Mouse (Mus musculus) midbrain, embryonic 10.5 days (tissue): ENCODE results near the gene H2-DMa. TPM values are rescaled to one million over a fixed set of nuclear protein-coding genes. Genes with fewer than 3 reads are reported as not detected.

Experiments
- DNase-seq: peaks from one replicate; pipeline ENCODE4 v3.0.0-alpha.2; 2017; ENCODE audit warnings: low spot score
- H3K27ac ChIP-seq: fragments of 300-500 bp; sonication (generic); replicated peaks from 2 replicates; pipeline ENCODE4 v1.5.1; 2016; ENCODE audit warnings: mild to moderate bottlenecking
- H3K27me3 ChIP-seq: fragments of 300-500 bp; sonication (generic); 2 replicates; pipeline ENCODE4 v1.6.1; 2016; ENCODE audit warnings: low read depth, mild to moderate bottlenecking; ENCODE audit not compliant: poor library complexity, severe bottlenecking
- H3K36me3 ChIP-seq: fragments of 300-500 bp; sonication (generic); 2 replicates; pipeline ENCODE4 v1.6.1; 2016; ENCODE audit warnings: mild to moderate bottlenecking, moderate library complexity
- H3K4me1 ChIP-seq: fragments of 300-500 bp; sonication (generic); 2 replicates; pipeline ENCODE4 v1.6.1; 2016
- H3K4me3 ChIP-seq: fragments of 300-500 bp; sonication (generic); 2 replicates; pipeline ENCODE4 v1.5.1; 2016; ENCODE audit warnings: mild to moderate bottlenecking, moderate library complexity
- H3K9me3 ChIP-seq: fragments of 300-500 bp; sonication (generic); replicated peaks from 2 replicates; pipeline ENCODE4 v1.6.1; 2016; ENCODE audit warnings: mild to moderate bottlenecking
- WGBS: fragments of 180-500 bp; shearing (Covaris S2); methylation state at CpG from one replicate; pipeline ENCODE4 v1.1.7; 2016; 5-methylcytosine and 5-hydroxymethylcytosine counted together
- polyA plus RNA-seq: library from polyadenylated mRNA; unstranded; fragments of >200 nt; fragmentation: Nextera tagmentation; extraction: Ambion mirVana; gene quantifications from 2 replicates; pipeline ENCODE4 v1.2.1, GENCODE M21; 2016

Gene H2-DMa
- polyA plus RNA-seq, 1 experiment from 2014 or later = 6.4 TPM

DNA sequence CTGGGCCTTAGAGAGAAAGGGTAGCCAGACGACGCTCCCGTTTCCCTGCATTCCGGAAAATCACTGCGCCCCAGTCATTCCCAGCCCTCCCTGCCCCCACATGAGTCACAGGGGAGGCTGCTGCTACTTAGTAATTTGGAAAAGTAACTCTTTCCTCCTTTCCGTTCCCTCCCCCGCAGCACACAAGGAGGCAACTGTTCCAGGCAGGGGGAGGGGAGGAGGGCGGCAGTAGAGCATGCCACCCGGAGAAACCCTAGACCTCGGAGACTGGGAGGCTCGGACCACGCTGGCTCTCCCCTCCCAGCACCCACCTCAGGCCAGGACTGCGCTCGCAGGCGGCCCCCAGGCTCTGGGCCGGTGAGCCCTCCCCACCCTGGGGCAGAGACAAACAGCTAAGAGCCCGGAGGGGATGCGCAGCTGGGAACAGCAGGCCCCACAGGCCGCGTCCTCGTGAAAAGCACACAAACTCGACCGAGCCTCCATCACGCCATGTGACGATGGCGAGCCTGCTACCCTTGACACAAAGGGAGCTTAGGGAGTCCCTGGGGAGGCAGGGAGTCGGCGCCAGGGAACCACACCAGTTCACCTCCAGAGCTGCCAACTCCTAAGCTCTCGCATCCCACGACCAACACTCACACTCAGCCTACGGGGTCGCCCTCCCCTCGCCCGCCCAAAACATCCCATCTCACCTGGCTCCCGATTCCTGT, 2.0 kb downstream of the H2-DMa start:
- Histone ChIP-seq H3K4me1 (peaks cover 36% of the 10 kb centered on the region), H3K27ac (peak overlapping the region; percentile 99), H3K27me3 (no peaks in the 10 kb centered on the region), H3K9me3 (no peaks in the 10 kb centered on the region), H3K36me3 (peaks cover 37% of the 10 kb centered on the region), H3K4me3 (peak overlapping the region; percentile 99)
- under 1% methylated on average over 34 of the region's 35 CpGs for WGBS
- DNase-seq = peak; percentile 87

DNA sequence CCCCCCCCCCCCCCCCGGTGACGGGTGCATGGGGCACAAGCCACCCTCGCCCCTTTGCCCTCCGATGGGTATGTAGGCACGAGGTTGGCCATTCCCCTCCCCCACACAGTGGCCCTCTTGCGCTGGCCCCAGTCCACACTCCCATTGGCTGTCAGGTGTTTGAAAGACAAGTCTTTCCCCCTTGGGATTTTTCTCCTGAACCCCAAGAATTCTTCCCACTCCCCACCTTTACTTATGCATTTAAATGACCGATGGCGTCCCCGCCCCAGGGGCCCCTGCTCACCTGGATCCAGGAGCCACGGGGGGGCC, 2.5 kb downstream of the H2-DMa start:
- H3K27ac ChIP-seq = peak overlapping the region; percentile 99
- WGBS = 0% methylated on average over 10 of the region's 10 CpGs
- no peaks in the 10 kb centered on the region for H3K27me3 ChIP-seq
- peaks cover 32% of the 10 kb centered on the region for H3K4me1 ChIP-seq
- H3K9me3 ChIP-seq = no peaks in the 10 kb centered on the region
- H3K4me3 ChIP-seq = peak overlapping the region; percentile 99
- no peak for DNase-seq
- H3K36me3 ChIP-seq = peaks cover 33% of the 10 kb centered on the region

DNA sequence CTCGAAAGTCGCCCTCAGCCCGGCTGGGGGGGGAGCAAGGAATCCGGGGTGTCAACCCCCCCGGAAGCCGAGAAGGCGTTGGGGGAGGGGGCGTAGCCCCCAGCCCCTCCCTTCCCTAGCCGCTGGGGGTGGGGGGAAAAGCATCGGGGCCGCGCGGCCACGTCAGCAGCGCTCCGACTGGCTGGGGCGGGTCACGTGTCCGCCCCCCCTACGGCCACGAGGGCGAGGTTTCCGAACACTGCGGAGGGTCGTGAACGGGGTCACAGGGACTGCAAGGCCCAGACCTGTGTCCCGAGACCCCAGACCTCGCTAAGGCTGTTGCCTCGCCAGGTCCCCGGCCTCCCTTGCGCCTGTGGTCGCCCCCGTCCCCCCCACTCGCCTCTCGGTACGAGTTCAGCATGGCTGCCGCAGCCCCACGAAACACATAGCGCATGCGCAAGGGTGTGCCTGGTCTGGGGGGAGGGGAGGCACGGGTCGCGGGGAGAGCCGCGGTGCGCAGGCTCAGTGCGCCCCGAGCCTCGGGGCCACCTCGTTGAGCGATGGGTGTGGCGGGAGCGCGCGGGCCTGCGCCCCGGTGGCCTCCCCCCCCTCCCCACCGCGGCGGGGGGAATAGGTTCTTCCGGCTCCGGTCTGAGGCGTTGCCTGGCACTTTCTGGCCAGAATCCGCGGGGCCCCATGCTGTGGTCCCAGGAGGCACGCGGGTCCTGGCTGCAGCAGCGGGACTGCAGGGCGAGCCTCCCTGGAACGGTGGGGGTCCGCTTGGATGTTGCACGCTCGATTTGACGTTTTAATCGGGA, 3.0 kb downstream of the H2-DMa start, which contains the start of gene Brd2:
TSS of gene Brd2 (minus strand) at position 447 of the 797 bp plus-strand sequence.
- WGBS = under 1% methylated on average over 70 of the region's 75 CpGs
- H3K27ac ChIP-seq = peak within 1 kb of the TSS; percentile 99
- H3K4me3 ChIP-seq = peak within 1 kb of the TSS; percentile 99
- peak; percentile 98 for DNase-seq
- peaks cover 32% of the 10 kb centered on the region for H3K4me1 ChIP-seq
- H3K36me3 ChIP-seq = peaks cover 27% of the 10 kb centered on the region
- 0 out of 2 replicates have a peak, but pooled peaks cover 4% of the 10 kb centered on the region for H3K27me3 ChIP-seq
- no peaks in the 10 kb centered on the region for H3K9me3 ChIP-seq

DNA sequence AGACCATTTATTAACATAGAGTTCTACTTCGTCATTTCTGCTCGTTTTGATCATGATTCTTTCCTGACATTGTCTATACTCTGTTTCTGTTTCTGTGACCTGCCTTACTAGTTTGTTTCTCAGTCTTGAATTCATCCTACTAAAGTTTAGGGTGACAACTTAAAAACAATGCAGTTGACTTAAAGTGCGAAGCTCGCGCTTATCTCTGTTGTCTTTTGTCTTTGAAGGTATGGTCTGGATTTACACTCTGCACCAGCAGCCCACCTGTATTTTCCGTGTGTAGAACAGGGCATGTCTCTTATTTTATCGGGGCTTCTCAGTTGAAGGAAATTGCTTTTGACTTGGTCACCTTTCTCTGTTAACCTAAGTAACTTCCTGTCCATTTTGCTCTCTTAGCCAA, 3.8 kb downstream of the H2-DMa start:
- Histone ChIP-seq H3K9me3 (no peaks in the 10 kb centered on the region), H3K27me3 (peaks cover 10% of the 10 kb centered on the region; the same call in 1 of the 2 replicates), H3K4me1 (peaks cover 35% of the 10 kb centered on the region), H3K36me3 (peaks cover 20% of the 10 kb centered on the region), H3K4me3 (peak overlapping the region; percentile 99), H3K27ac (peak overlapping the region; percentile 99)
- no peak for DNase-seq
- 3% methylated on average over 7 of the region's 7 CpGs for WGBS

DNA sequence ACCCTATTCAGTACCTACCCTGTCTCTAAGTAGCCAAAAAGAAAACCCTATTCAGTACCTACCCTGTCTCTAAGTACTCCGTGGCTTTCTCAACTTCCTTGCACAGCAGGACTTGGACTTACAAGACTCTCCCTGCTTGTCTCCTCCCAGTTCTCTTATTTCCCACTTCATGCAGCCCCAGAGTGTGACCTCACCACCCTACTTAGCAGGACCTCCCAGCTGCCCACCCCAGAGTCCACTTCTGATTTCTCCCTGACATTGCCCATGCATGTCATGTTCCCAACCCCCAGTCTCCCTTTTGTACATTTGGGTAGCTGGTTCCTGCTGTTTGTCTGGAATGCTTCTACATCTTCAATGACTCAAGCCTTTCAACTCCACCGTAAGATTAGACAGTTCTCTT, 4.2 kb downstream of the H2-DMa start:
- no peaks in the 10 kb centered on the region for H3K9me3 ChIP-seq
- peaks cover 16% of the 10 kb centered on the region for H3K36me3 ChIP-seq
- H3K4me3 ChIP-seq = peak overlapping the region; percentile 99
- WGBS = 18% methylated on average over 2 of the region's 2 CpGs
- peaks cover 39% of the 10 kb centered on the region for H3K4me1 ChIP-seq
- peak; percentile 39 for DNase-seq
- H3K27ac ChIP-seq = peak overlapping the region; percentile 99
- H3K27me3 ChIP-seq = peaks cover 14% of the 10 kb centered on the region; the same call in 1 of the 2 replicates

DNA sequence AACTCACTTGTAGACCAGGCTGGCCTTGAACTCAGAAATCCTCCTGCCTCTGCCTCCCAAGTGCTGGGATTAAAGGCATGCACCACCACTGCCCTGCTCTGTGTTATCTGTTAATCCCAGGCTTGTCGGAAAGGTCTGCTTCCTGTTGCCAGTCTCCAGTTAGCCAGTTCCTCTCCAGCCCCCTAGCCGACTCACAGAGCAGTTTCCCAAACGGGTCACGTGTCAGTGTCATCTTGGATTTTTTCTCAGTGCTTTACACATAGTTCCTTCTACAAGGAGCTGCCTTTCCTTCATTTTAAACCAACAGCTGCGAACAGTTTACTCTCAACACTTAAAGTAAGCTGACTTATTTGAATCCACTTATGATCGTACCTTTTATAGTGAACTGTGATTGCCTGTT, 5.3 kb downstream of the H2-DMa start:
- Histone ChIP-seq H3K9me3 (no peaks in the 10 kb centered on the region), H3K4me1 (peaks cover 49% of the 10 kb centered on the region), H3K36me3 (peaks cover 8% of the 10 kb centered on the region; the same call in 1 of the 2 replicates), H3K27ac (no peak overlapping the region), H3K27me3 (peaks cover 26% of the 10 kb centered on the region), H3K4me3 (no peak overlapping the region)
- no peak for DNase-seq
- WGBS = 88% methylated on average over 6 of the region's 6 CpGs

DNA sequence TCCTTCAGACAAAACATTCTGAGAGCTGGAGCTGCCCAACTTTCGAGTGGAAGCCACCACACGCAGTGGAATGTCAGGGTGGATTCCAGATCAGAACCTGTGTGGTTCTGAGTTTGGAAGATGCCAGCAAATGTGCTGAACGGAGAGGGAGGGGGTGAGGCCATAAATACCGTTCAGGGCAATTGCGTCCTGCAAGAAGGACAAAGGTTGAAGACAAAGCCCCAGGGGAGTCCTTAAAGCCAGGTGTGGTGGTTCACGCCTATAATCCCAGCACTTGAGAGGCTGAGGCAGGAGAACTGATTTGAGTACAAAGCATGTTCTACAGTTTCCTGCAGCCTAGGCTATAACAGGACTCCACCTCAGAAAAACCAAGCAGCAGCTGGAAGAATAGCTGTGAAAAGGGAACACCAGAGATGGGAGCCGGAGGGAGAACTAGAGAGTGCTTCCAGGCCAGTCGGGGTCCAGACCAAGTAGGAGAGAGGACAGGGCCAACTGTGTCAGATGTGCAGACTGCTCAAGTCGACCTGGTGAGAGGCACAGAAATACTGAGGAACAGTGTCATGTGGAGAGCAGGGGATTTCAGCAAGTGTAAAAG, 7.6 kb downstream of the H2-DMa start:
- peaks cover 8% of the 10 kb centered on the region; the same call in 1 of the 2 replicates for H3K36me3 ChIP-seq
- no peaks in the 10 kb centered on the region for H3K9me3 ChIP-seq
- H3K4me1 ChIP-seq = peaks cover 54% of the 10 kb centered on the region
- H3K27me3 ChIP-seq = peaks cover 26% of the 10 kb centered on the region
- H3K27ac ChIP-seq = no peak overlapping the region
- DNase-seq = no peak
- 64% methylated on average over 9 of the region's 9 CpGs for WGBS
- H3K4me3 ChIP-seq = peak overlapping the region; percentile 8; the same call in 1 of the 2 replicates

DNA sequence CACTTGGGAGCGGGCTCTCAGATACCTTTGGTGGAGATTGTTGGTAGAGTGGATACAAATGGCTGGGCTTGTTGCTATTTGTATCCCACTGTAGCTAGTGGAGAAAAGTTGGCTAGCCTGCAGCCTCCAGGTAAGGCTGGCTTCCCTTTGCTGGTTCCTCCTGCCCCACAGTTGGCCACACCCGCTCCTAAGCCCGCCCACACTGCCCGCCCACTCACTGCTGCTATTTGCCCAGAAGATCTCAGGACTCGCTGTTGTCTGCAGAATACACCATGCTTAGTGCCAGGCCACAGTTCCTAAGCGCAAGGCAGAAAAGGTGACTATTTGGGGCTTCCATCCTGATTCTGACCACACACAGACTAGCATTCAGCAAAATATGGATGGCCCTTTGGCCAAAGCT, 8.1 kb downstream of the H2-DMa start:
- Histone ChIP-seq H3K9me3 (no peaks in the 10 kb centered on the region), H3K4me1 (peaks cover 52% of the 10 kb centered on the region), H3K36me3 (peaks cover 8% of the 10 kb centered on the region; the same call in 1 of the 2 replicates), H3K27me3 (peaks cover 26% of the 10 kb centered on the region), H3K27ac (no peak overlapping the region), H3K4me3 (peak overlapping the region; percentile 8; the same call in 1 of the 2 replicates)
- 21% methylated on average over 6 of the region's 6 CpGs for WGBS
- no peak for DNase-seq

DNA sequence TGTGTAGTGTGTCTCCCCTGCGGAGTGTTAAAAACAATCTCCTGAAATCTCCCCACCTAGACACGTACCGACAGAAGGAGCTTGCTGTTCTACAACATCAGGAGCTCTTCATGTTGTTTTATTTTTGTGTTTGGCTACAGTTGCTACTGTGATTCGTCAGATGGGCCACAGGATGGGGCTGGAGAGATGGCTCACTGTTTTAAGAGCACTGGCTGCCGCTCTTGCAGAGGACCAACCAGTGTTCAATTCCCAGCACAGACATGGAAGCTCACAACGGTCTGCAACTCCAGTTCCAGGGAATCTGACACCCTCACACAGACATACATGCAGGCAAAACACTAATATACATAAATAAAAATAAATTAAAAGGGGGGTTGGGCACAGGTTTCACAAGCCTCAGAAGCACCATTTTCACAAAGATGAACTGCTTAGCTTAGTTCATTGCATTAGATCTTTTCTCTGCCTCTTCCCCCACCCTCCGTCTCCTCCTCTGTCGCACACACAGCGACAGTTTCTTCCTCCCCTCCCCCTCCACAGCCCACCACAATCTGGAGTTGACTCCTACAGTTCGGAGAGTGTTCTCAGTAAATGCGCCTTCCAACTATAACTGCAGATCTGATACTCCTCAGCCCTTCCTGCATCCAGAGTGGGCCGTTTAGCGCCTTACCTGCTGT, 9.1 kb downstream of the H2-DMa start:
- H3K4me1 ChIP-seq = peaks cover 43% of the 10 kb centered on the region
- DNase-seq = no peak
- 25% methylated on average over 13 of the region's 13 CpGs for WGBS
- peaks cover 26% of the 10 kb centered on the region for H3K27me3 ChIP-seq
- peak overlapping the region; percentile 34; the same call in 1 of the 2 replicates for H3K4me3 ChIP-seq
- H3K36me3 ChIP-seq = peaks cover 8% of the 10 kb centered on the region; the same call in 1 of the 2 replicates
- peak overlapping the region; percentile 52; the same call in 1 of the 2 replicates for H3K27ac ChIP-seq
- H3K9me3 ChIP-seq = no peaks in the 10 kb centered on the region

DNA sequence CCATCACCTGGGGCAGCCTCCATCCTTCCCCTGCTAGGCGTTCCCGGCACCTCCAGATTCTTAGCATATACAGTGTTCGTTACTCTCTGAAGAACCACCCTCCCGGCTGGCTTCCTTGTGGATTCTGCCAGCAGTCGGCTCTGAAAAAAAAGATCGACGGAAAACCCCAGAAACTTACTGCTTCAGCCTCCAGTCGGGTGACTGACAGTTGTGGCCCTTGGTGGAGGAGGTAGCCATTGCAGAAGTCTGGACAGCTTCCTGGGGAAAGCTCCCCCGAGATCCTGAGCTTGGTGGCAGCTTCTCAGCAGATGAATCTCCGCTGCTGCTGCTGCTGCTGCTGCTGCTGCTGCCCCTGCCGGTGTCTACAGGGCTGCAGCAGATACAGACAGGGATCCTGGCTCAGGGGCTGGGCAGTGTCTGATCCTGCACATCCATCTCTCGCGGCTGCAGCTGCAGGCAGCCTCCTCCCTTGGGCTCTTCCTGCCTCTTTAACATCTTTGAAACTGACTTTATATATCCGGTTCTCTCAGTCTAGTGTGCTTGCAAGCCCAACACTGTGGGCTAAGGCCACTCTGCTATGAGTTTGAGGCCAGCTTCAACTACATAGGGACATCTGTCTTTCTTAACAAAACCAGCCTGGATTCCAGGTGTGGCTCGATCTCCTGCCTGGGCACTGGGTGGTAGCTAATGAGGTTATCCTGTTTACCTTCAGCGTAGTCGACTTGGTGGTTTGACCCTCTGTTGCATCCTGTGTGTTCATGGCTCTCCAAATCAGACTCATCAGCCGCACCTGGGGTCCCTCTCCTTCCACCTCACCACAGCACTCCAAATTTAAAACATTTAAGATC, 9.8 kb downstream of the H2-DMa start:
- Histone ChIP-seq H3K27ac (peak overlapping the region; percentile 52; the same call in 1 of the 2 replicates), H3K9me3 (no peaks in the 10 kb centered on the region), H3K27me3 (peaks cover 26% of the 10 kb centered on the region), H3K4me3 (peak overlapping the region; percentile 34), H3K36me3 (peaks cover 8% of the 10 kb centered on the region; the same call in 1 of the 2 replicates), H3K4me1 (peaks cover 37% of the 10 kb centered on the region)
- no peak for DNase-seq
- WGBS = 24% methylated on average over 18 of the region's 18 CpGs

DNA sequence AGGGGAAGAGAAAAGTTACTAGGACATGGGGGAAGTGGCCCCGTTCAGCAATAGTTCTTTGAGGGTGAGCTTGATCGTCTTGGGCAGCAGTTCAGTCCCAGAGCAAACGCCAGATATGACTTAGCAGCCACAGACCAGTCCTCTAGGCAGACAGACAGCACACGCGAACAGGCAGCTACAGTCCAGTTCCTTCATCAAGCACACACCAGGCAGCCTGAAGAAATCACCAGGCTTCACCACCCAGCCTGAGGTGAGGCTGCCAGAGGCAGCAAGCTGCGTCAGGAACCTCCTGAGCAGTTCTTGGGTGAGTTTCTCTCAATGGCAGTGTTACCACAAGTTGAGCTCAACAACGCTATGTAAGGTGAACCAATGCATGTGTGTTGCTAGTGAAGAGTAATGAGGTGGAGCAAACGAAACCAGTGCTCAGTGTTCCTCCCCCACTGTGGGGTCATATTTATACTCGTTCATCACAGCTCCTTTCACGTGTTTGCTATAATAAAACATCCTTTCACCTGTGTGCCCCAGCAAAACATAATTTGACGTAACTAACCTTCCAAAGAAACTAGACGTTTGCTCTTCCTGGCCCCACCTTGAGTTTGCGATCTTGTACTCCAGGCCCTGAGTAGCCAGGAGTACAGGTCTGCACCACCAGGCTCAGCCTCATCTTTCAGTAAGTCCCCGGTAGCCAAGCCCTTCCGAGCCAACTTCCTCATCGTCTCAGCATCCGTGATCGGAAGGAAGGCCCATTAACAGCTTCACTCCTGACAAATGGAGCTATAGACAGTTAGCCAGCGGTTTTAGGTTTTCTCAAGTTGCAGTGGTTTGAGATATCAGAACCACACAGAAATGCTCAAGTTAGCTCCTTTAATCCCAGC, 11.0 kb downstream of the H2-DMa start:
- H3K4me1 ChIP-seq = peaks cover 32% of the 10 kb centered on the region
- no peak for DNase-seq
- H3K27me3 ChIP-seq = peaks cover 26% of the 10 kb centered on the region
- WGBS = 83% methylated on average over 19 of the region's 19 CpGs
- H3K4me3 ChIP-seq = no peak overlapping the region
- no peaks in the 10 kb centered on the region for H3K9me3 ChIP-seq
- H3K36me3 ChIP-seq = peaks cover 8% of the 10 kb centered on the region; the same call in 1 of the 2 replicates
- no peak overlapping the region for H3K27ac ChIP-seq
